Mouse (Mus musculus) G1E (cell line): ENCODE measurements around the gene Deaf1. TPM values are rescaled to one million over a fixed set of nuclear protein-coding genes. Genes with fewer than 3 reads are reported as not detected.

ENCODE experiments used
- ATAC-seq: 2 replicates; pipeline ENCODE4 v1.8.0; 2016; ENCODE audit warnings: mild to moderate bottlenecking; ENCODE audit not compliant: insufficient number of reproducible peaks, poor library complexity, low FRiP score, severe bottlenecking; ENCODE audit errors: extremely low read depth
- DNase-seq: peaks from one replicate; pipeline ENCODE4 v3.0.0; 2012; ENCODE audit warnings: low spot score
- H3K27me3 ChIP-seq: 2 replicates; pipeline ENCODE4 v1.6.1; 2012; ENCODE audit warnings: mild to moderate bottlenecking, low read length, inconsistent platforms; ENCODE audit not compliant: insufficient read depth
- H3K36me3 ChIP-seq: replicated peaks from 2 replicates; pipeline ENCODE3; 2012; ENCODE audit warnings: mild to moderate bottlenecking, inconsistent platforms
- H3K4me1 ChIP-seq: 2 replicates; pipeline ENCODE4 v1.6.1; 2012; ENCODE audit warnings: low read depth, low read length, inconsistent platforms, mixed read lengths; ENCODE audit not compliant: insufficient read depth
- H3K4me3 ChIP-seq: 2 replicates; pipeline ENCODE4 v1.5.1; 2012; ENCODE audit warnings: low read depth, mild to moderate bottlenecking, inconsistent platforms, low read length, moderate library complexity, mixed read lengths
- H3K9me3 ChIP-seq: replicated peaks from 2 replicates; pipeline ENCODE4 v1.6.1; 2012; ENCODE audit warnings: inconsistent platforms
- CTCF ChIP-seq: IDR thresholded peaks from 2 replicates; pipeline ENCODE4 v1.5.1; 2012; ENCODE audit warnings: low read depth, low read length, inconsistent platforms, mixed read lengths
- GATA1 ChIP-seq: IDR thresholded peaks from 2 replicates; pipeline ENCODE4 v1.6.1; 2012; ENCODE audit warnings: borderline replicate concordance, low read length, inconsistent platforms, mixed read lengths
- GATA2 ChIP-seq: IDR thresholded peaks from 2 replicates; pipeline ENCODE4 v1.6.1; 2012; ENCODE audit warnings: low read depth, low read length, inconsistent platforms, borderline replicate concordance
- POLR2AphosphoS5 ChIP-seq: IDR thresholded peaks from 2 replicates; pipeline ENCODE4 v1.6.1; 2012; ENCODE audit warnings: low read depth, low read length, inconsistent platforms; ENCODE audit not compliant: insufficient replicate concordance
- TAL1 ChIP-seq: conservative IDR thresholded peaks from 2 replicates; pipeline ENCODE4 v1.6.1; 2012; ENCODE audit warnings: low read depth, low read length, inconsistent platforms, mixed read lengths
- polyA plus RNA-seq: library from polyadenylated mRNA; stranded (reverse); fragments of >175 nt; gene quantifications from 2 replicates; pipeline ENCODE4 v1.2.3, GENCODE M21; 2012
- total RNA-seq, 2 experiments: library from RNA; stranded (forward) in 1 of 2; stranded (reverse) in 1 of 2; fragments of 200-1000 nt in 1 of 2; fragments of >200 nt in 1 of 2; fragmentation: Nextera tagmentation in 1 of 2; gene quantifications; 2 replicates each; pipeline ENCODE4 v1.2.3; 2014 to 2017

Deaf1 gene
- total and polyA plus RNA-seq, 3 experiments, result 27.0 to 55.8 (median 41.2) TPM

- DNase-seq (no peak), ATAC-seq (no peak)
- Histone ChIP-seq H3K4me1 (peaks cover 6% of the 10 kb centered on the region; the same call in 1 of the 2 replicates), H3K27me3 (peaks cover 39% of the 10 kb centered on the region), H3K4me3 (no peak overlapping the region), H3K36me3 (peaks cover 28% of the 10 kb centered on the region), H3K9me3 (no peaks in the 10 kb centered on the region)
- TF ChIP-seq CTCF (no peak), POLR2AphosphoS5 (no peak), GATA2 (no peak), GATA1 (no peak), TAL1 (no peak)
Observed at GRCm38 (mm10) chr7:141294479-141294878, 33.0 kb downstream of the Deaf1 start.

GRCm38 (mm10) chr7:141293852-141294471 lies 33.5 kb downstream of the Deaf1 start:
- TF ChIP-seq GATA2, result no peak
- no peak for TF ChIP-seq GATA1
- no peak for TF ChIP-seq TAL1
- no peak for TF ChIP-seq CTCF
- no peak for TF ChIP-seq POLR2AphosphoS5
- Histone ChIP-seq H3K27me3 (peaks cover 39% of the 10 kb centered on the region), H3K36me3 (peaks cover 23% of the 10 kb centered on the region), H3K4me1 (peaks cover 6% of the 10 kb centered on the region; the same call in 1 of the 2 replicates), H3K9me3 (no peaks in the 10 kb centered on the region), H3K4me3 (no peak overlapping the region)
- ATAC-seq, result no peak
- no peak for DNase-seq

GRCm38 (mm10) chr7:141292583-141293388 lies 34.7 kb downstream of the Deaf1 start:
- TF ChIP-seq POLR2AphosphoS5 (no peak), CTCF (no peak), TAL1 (no peak), GATA2 (no peak), GATA1 (no peak)
- ATAC-seq, result no peak
- Histone ChIP-seq H3K4me3 (no peak overlapping the region), H3K36me3 (peaks cover 13% of the 10 kb centered on the region), H3K4me1 (peaks cover 6% of the 10 kb centered on the region; the same call in 1 of the 2 replicates), H3K27me3 (peaks cover 39% of the 10 kb centered on the region), H3K9me3 (no peaks in the 10 kb centered on the region)
- no peak for DNase-seq

DNA sequence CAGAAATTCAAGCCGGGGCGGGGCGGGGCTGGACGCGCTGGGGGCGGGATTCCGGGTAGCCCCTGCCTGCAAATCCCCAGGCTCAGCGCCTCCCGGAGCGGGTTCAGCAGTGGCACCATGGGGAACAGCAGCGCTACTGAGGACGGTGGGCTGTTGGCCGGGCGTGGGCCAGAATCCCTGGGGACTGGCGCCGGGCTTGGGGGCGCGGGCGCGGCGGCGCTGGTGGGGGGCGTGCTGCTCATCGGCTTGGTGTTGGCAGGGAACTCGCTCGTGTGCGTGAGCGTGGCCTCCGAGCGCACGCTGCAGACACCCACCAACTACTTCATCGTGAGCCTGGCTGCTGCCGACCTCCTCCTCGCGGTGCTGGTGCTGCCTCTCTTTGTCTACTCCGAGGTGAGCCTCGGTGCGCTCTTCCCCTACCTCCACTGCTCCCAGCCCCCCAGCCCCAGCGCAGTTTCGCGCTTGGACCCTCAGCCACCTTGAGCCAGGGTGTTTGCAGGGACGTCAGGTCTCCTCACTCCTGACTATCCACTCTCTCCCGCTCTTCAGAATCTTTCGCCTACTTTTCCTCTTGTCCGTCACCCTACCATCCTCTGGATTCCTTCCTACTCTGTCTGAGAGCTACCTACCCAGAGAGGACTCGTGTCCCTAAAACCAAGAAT lies 35.4 kb downstream of the Deaf1 start, which contains the start of gene Drd4:
Drd4 (plus strand) TSS at position 86 of the 662 bp plus-strand sequence.
- DNase-seq, result no peak
- no peak within 1 kb of the TSS for H3K4me3 ChIP-seq
- H3K27me3 ChIP-seq, result peaks cover 39% of the 10 kb centered on the region

DNA sequence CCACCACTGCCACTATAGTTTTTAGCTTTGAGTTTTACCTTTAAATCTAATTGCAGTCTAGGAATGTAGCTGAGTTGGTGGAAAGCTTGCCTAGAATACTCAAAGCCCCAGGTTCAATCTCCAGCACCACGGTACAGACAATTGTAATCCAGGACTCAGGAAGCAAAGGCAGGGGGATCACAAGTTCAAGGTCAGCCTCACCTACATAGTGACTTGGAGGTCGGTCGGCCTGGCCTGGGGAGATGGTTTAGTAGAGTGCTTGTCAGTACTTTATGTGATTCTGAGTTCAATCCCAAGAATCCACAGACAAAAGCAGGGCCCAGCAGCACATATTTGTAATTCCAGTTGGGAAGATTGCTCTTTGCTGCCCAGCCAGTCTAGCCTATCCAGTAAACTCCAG lies 39.4 kb downstream of the Deaf1 start:
- Histone ChIP-seq H3K4me3 (no peak overlapping the region), H3K4me1 (peaks cover 3% of the 10 kb centered on the region; the same call in 1 of the 2 replicates), H3K36me3 (no peaks in the 10 kb centered on the region), H3K27me3 (peaks cover 42% of the 10 kb centered on the region), H3K9me3 (no peaks in the 10 kb centered on the region)
- TF ChIP-seq TAL1 (no peak), GATA1 (no peak), GATA2 (no peak), POLR2AphosphoS5 (no peak), CTCF (no peak)
- no peak for DNase-seq
- ATAC-seq, result no peak

More for the DNA sequence above, 35.4 kb downstream of the Deaf1 start, which contains the start of gene Drd4:
- TF ChIP-seq GATA1 (no peak), CTCF (no peak), POLR2AphosphoS5 (no peak), GATA2 (no peak), TAL1 (no peak)
- ATAC-seq, result no peak
- H3K9me3 ChIP-seq, result no peaks in the 10 kb centered on the region
- H3K36me3 ChIP-seq, result peaks cover 5% of the 10 kb centered on the region
- H3K4me1 ChIP-seq, result peaks cover 6% of the 10 kb centered on the region; the same call in 1 of the 2 replicates

- no peak for TF ChIP-seq CTCF
- TF ChIP-seq TAL1, result no peak
- no peak for TF ChIP-seq GATA1
- no peak for TF ChIP-seq POLR2AphosphoS5
- no peak for TF ChIP-seq GATA2
- Histone ChIP-seq H3K27me3 (peaks cover 44% of the 10 kb centered on the region), H3K4me3 (no peak overlapping the region), H3K36me3 (no peaks in the 10 kb centered on the region), H3K9me3 (no peaks in the 10 kb centered on the region), H3K4me1 (peaks cover 3% of the 10 kb centered on the region; the same call in 1 of the 2 replicates)
- no peak for DNase-seq
- no peak for ATAC-seq
Observed at GRCm38 (mm10) chr7:141282756-141283155, 44.7 kb downstream of the Deaf1 start.
